ENCODE assay signal across 10 mouse cellular contexts in the genomic region with DNA sequence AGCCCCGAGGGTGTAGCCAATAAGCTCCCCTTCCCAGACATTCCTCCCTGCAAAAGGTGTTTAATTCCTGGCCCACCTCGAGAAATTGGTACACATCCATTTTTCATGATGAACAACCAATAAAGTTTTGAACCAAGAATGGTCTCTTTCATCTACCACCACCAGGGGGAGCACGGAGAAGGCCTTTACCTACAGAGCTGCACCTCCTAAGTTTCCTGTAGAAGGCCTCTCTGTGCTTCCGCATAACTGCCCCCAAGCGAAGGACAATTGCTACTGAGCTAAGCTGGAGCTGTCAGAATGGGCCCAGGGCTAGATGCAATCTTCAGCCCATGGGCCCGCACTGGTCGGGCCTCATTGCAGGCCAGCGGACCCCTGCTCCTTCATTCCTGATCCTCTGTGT. TPM values are rescaled to one million over a fixed set of nuclear protein-coding genes. Genes with fewer than 3 reads are reported as not detected.
DNase-seq lines count a peak whose midpoint lies in the region; ATAC-seq and TF ChIP-seq lines count a peak whose summit lies in the region.
"Had no signal": no experiment of that assay in that cellular context is flagged by ENCODE, and none has a peak within 500 bp of the region (broad histone marks: within the 10 kb centered on the region; RNA-seq: fewer than 3 reads in every experiment).

No protein-coding gene starts in this region.

- no peaks in the 10 kb centered on the region for H3K27me3 ChIP-seq in forebrain, embryonic 11.5 days (ENCODE audit: control insufficient read depth, insufficient read depth, low read length)
- H3K27me3 ChIP-seq in forebrain, embryonic 13.5 days, result no peaks in the 10 kb centered on the region
- no peaks in the 10 kb centered on the region for H3K27me3 ChIP-seq in midbrain, postnatal 0 days (ENCODE audit: insufficient read depth, low read length)
- H3K27me3 ChIP-seq in midbrain, embryonic 13.5 days, result no peaks in the 10 kb centered on the region
- H3K27me3 ChIP-seq in lung, embryonic 16.5 days (ENCODE audit: control insufficient read depth, insufficient read depth, low read depth, low read length), result no peaks in the 10 kb centered on the region
- H3K27me3 ChIP-seq in hindbrain, embryonic 12.5 days, result no peaks in the 10 kb centered on the region
- H3K27me3 ChIP-seq: neural tube, embryonic 13.5 days had no signal

- no peaks in the 10 kb centered on the region for H3K9me3 ChIP-seq in forebrain, embryonic 11.5 days (ENCODE audit: control insufficient read depth, low read length)
- no peaks in the 10 kb centered on the region for H3K9me3 ChIP-seq in forebrain, embryonic 13.5 days (replicated peaks)
- H3K9me3 ChIP-seq in midbrain, postnatal 0 days (ENCODE audit: low read length), result no peaks in the 10 kb centered on the region
- H3K9me3 ChIP-seq in midbrain, embryonic 13.5 days, result no peaks in the 10 kb centered on the region
- H3K9me3 ChIP-seq in lung, embryonic 16.5 days (ENCODE audit: control insufficient read depth, low read length), result no peaks in the 10 kb centered on the region
- H3K9me3 ChIP-seq in hindbrain, embryonic 12.5 days (replicated peaks), result no peaks in the 10 kb centered on the region
- H3K9me3 ChIP-seq: neural tube, embryonic 13.5 days had no signal

- no peaks in the 10 kb centered on the region for H3K36me3 ChIP-seq in forebrain, embryonic 11.5 days (ENCODE audit: control insufficient read depth, insufficient read depth, low read length)
- no peaks in the 10 kb centered on the region for H3K36me3 ChIP-seq in forebrain, embryonic 13.5 days (ENCODE audit: poor library complexity, severe bottlenecking)
- no peaks in the 10 kb centered on the region for H3K36me3 ChIP-seq in midbrain, postnatal 0 days (ENCODE audit: insufficient read depth, low read length)
- H3K36me3 ChIP-seq in midbrain, embryonic 13.5 days, result no peaks in the 10 kb centered on the region
- no peaks in the 10 kb centered on the region for H3K36me3 ChIP-seq in lung, embryonic 16.5 days (ENCODE audit: control insufficient read depth, insufficient read depth, low read length)
- no peaks in the 10 kb centered on the region for H3K36me3 ChIP-seq in hindbrain, embryonic 12.5 days
- H3K36me3 ChIP-seq: neural tube, embryonic 13.5 days had no signal

- H3K9ac ChIP-seq in forebrain, embryonic 11.5 days (ENCODE audit: low read length), result no peak overlapping the region
- H3K9ac ChIP-seq in forebrain, embryonic 13.5 days, result no peak overlapping the region
- no peak overlapping the region for H3K9ac ChIP-seq in midbrain, postnatal 0 days (replicated peaks; ENCODE audit: low read length, poor library complexity, severe bottlenecking)
- H3K9ac ChIP-seq in midbrain, embryonic 13.5 days (replicated peaks), result no peak overlapping the region
- H3K9ac ChIP-seq in lung, embryonic 16.5 days (ENCODE audit: low read length), result no peak overlapping the region
- no peak overlapping the region for H3K9ac ChIP-seq in hindbrain, embryonic 12.5 days
- H3K9ac ChIP-seq: neural tube, embryonic 13.5 days had no signal

- no peak overlapping the region for H3K4me3 ChIP-seq in forebrain, embryonic 11.5 days (ENCODE audit: low read depth, low read length)
- no peak overlapping the region for H3K4me3 ChIP-seq in forebrain, embryonic 13.5 days
- no peak overlapping the region for H3K4me3 ChIP-seq in midbrain, postnatal 0 days (ENCODE audit: low read depth, low read length)
- no peak overlapping the region for H3K4me3 ChIP-seq in midbrain, embryonic 13.5 days (replicated peaks)
- H3K4me3 ChIP-seq in lung, embryonic 16.5 days (ENCODE audit: low read length), result no peak overlapping the region
- no peak overlapping the region for H3K4me3 ChIP-seq in hindbrain, embryonic 12.5 days
- H3K4me3 ChIP-seq: neural tube, embryonic 13.5 days had no signal

- peak; percentile 54 for TF ChIP-seq CTCF in midbrain, postnatal 0 days (IDR thresholded peaks at IDR 0.05)

- H3K27ac ChIP-seq in forebrain, embryonic 11.5 days (ENCODE audit: low read depth, low read length), result no peak overlapping the region
- no peak overlapping the region for H3K27ac ChIP-seq in forebrain, embryonic 13.5 days
- no peak overlapping the region for H3K27ac ChIP-seq in midbrain, postnatal 0 days (ENCODE audit: low read depth, low read length)
- H3K27ac ChIP-seq in midbrain, embryonic 13.5 days, result no peak overlapping the region
- no peak overlapping the region for H3K27ac ChIP-seq in lung, embryonic 16.5 days (ENCODE audit: low read length)
- no peak overlapping the region for H3K27ac ChIP-seq in hindbrain, embryonic 12.5 days
- H3K27ac ChIP-seq: neural tube, embryonic 13.5 days had no signal

- no peak for ATAC-seq in forebrain, embryonic 11.5 days (replicated peaks; ENCODE audit: low FRiP score)
- ATAC-seq in forebrain, embryonic 13.5 days, result no peak
- ATAC-seq in midbrain, postnatal 0 days (ENCODE audit: low FRiP score), result no peak
- ATAC-seq in midbrain, embryonic 13.5 days, result no peak
- 0 out of 2 replicates have a peak, but pooled peaks have one; percentile 23 for ATAC-seq in lung, embryonic 16.5 days (ENCODE audit: low read depth)
- no peak for ATAC-seq in hindbrain, embryonic 12.5 days (ENCODE audit: low FRiP score)

- no peaks in the 10 kb centered on the region for H3K4me1 ChIP-seq in forebrain, embryonic 11.5 days (replicated peaks; ENCODE audit: control insufficient read depth, insufficient read depth, low read length)
- H3K4me1 ChIP-seq in forebrain, embryonic 13.5 days, result no peaks in the 10 kb centered on the region
- no peaks in the 10 kb centered on the region for H3K4me1 ChIP-seq in midbrain, postnatal 0 days (ENCODE audit: insufficient read depth, low read length)
- no peaks in the 10 kb centered on the region for H3K4me1 ChIP-seq in midbrain, embryonic 13.5 days (replicated peaks)
- H3K4me1 ChIP-seq in lung, embryonic 16.5 days (replicated peaks; ENCODE audit: control insufficient read depth, insufficient read depth, low read length), result no peaks in the 10 kb centered on the region
- H3K4me1 ChIP-seq in hindbrain, embryonic 12.5 days, result no peaks in the 10 kb centered on the region
- H3K4me1 ChIP-seq: neural tube, embryonic 13.5 days had no signal

- DNase-seq in forebrain, embryonic 11.5 days (ENCODE audit: low spot score), result peak; percentile 60
- DNase-seq in midbrain, postnatal 0 days (ENCODE audit: low spot score), result no peak
- peak; percentile 55 for DNase-seq in embryo, embryonic 10 days (ENCODE audit: low spot score)
- no peak for DNase-seq in ovary, adult 18-20 months (ENCODE audit: low spot score)

- WGBS in forebrain, embryonic 11.5 days, result 46% methylated on average over 8 of the region's 8 CpGs
- 48% methylated on average over 8 of the region's 8 CpGs for WGBS in forebrain, embryonic 13.5 days
- 48% methylated on average over 8 of the region's 8 CpGs for WGBS in midbrain, postnatal 0 days
- 45% methylated on average over 8 of the region's 8 CpGs for WGBS in midbrain, embryonic 13.5 days
- WGBS in lung, embryonic 16.5 days, result 42% methylated on average over 8 of the region's 8 CpGs
- 45% methylated on average over 8 of the region's 8 CpGs for WGBS in hindbrain, embryonic 12.5 days

- H3K4me2 ChIP-seq in forebrain, embryonic 11.5 days (ENCODE audit: low read depth, low read length, severe bottlenecking), result no peak overlapping the region
- no peak overlapping the region for H3K4me2 ChIP-seq in forebrain, embryonic 13.5 days
- no peak overlapping the region for H3K4me2 ChIP-seq in midbrain, postnatal 0 days (ENCODE audit: low read depth, low read length, poor library complexity, severe bottlenecking)
- no peak overlapping the region for H3K4me2 ChIP-seq in midbrain, embryonic 13.5 days (replicated peaks)
- no peak overlapping the region for H3K4me2 ChIP-seq in lung, embryonic 16.5 days (ENCODE audit: low read depth, low read length)
- no peak overlapping the region for H3K4me2 ChIP-seq in hindbrain, embryonic 12.5 days (replicated peaks)
- H3K4me2 ChIP-seq: neural tube, embryonic 13.5 days had no signal

RNA-seq across cellular contexts. Expression of gene Mat1a, which starts 14.1 kb away (rescaled TPM):
- polyA plus RNA-seq in forebrain, embryonic 11.5 days (2014; fragmentation: Nextera tagmentation; extraction: Ambion mirVana), result not detected in 2 replicates
- not detected in 2 replicates for polyA plus RNA-seq in forebrain, embryonic 13.5 days (2015; fragmentation: Nextera tagmentation; extraction: Ambion mirVana)
- not detected in 2 replicates for total RNA-seq in midbrain, postnatal 0 days (2014; rRNA removed)
- not detected in 2 replicates for polyA plus RNA-seq in midbrain, postnatal 0 days (2015; fragmentation: Nextera tagmentation; extraction: Ambion mirVana)
- polyA plus RNA-seq in midbrain, embryonic 13.5 days (2015; fragmentation: Nextera tagmentation; extraction: Ambion mirVana), result not detected in 2 replicates
- 6.7 and 9.5 TPM in 2 replicates for polyA plus RNA-seq in lung, embryonic 16.5 days (2015; fragmentation: Nextera tagmentation; extraction: Ambion mirVana)
- polyA plus RNA-seq in hindbrain, embryonic 12.5 days (2016; fragmentation: Nextera tagmentation; extraction: Ambion mirVana), result not detected in 2 replicates
- polyA plus RNA-seq: neural tube, embryonic 13.5 days had no signal

RNA-seq across cellular contexts. Expression of gene Dydc1, which starts 18.1 kb away (rescaled TPM):
- polyA plus RNA-seq in forebrain, embryonic 11.5 days (2014; fragmentation: Nextera tagmentation; extraction: Ambion mirVana), result not detected in 2 replicates
- polyA plus RNA-seq in forebrain, embryonic 13.5 days (2015; fragmentation: Nextera tagmentation; extraction: Ambion mirVana), result 0.28 TPM in 1 of 2 replicates, not detected in the other
- 0.33 TPM in 1 of 2 replicates, not detected in the other for total RNA-seq in midbrain, postnatal 0 days (2014; rRNA removed)
- 0.23 TPM in 1 of 2 replicates, not detected in the other for polyA plus RNA-seq in midbrain, postnatal 0 days (2015; fragmentation: Nextera tagmentation; extraction: Ambion mirVana)
- polyA plus RNA-seq in midbrain, embryonic 13.5 days (2015; fragmentation: Nextera tagmentation; extraction: Ambion mirVana), result not detected in 2 replicates
- polyA plus RNA-seq in lung, embryonic 16.5 days (2015; fragmentation: Nextera tagmentation; extraction: Ambion mirVana), result 0.19 and 0.44 TPM in 2 replicates
- 0.22 TPM in 1 of 2 replicates, not detected in the other for polyA plus RNA-seq in hindbrain, embryonic 12.5 days (2016; fragmentation: Nextera tagmentation; extraction: Ambion mirVana)
- polyA plus RNA-seq: heart, embryonic 16.5 days; neural tube, embryonic 13.5 days had no signal

RNA-seq across cellular contexts. Expression of gene Dydc2, which starts 21.8 kb away (rescaled TPM):
- polyA plus RNA-seq in forebrain, embryonic 11.5 days (2014; fragmentation: Nextera tagmentation; extraction: Ambion mirVana), result 0.24 and 0.57 TPM in 2 replicates
- polyA plus RNA-seq in forebrain, embryonic 13.5 days (2015; fragmentation: Nextera tagmentation; extraction: Ambion mirVana), result 0.21 and 0.44 TPM in 2 replicates
- total RNA-seq in midbrain, postnatal 0 days (2014; rRNA removed), result not detected in 2 replicates
- 0.72 and 0.92 TPM in 2 replicates for polyA plus RNA-seq in midbrain, postnatal 0 days (2015; fragmentation: Nextera tagmentation; extraction: Ambion mirVana)
- polyA plus RNA-seq in midbrain, embryonic 13.5 days (2015; fragmentation: Nextera tagmentation; extraction: Ambion mirVana), result 0.40 TPM in 1 of 2 replicates, not detected in the other
- 0.70 and 0.89 TPM in 2 replicates for polyA plus RNA-seq in lung, embryonic 16.5 days (2015; fragmentation: Nextera tagmentation; extraction: Ambion mirVana)
- 0.50 and 0.90 TPM in 2 replicates for polyA plus RNA-seq in hindbrain, embryonic 12.5 days (2016; fragmentation: Nextera tagmentation; extraction: Ambion mirVana)
- polyA plus RNA-seq: neural tube, embryonic 13.5 days had no signal

RNA-seq across cellular contexts. Expression of gene Sftpa1, which starts 40.8 kb away (rescaled TPM):
- polyA plus RNA-seq in forebrain, embryonic 11.5 days (2014; fragmentation: Nextera tagmentation; extraction: Ambion mirVana), result not detected in 2 replicates
- not detected in 2 replicates for polyA plus RNA-seq in forebrain, embryonic 13.5 days (2015; fragmentation: Nextera tagmentation; extraction: Ambion mirVana)
- total RNA-seq in midbrain, postnatal 0 days (2014; rRNA removed), result not detected in 2 replicates
- not detected in 2 replicates for polyA plus RNA-seq in midbrain, postnatal 0 days (2015; fragmentation: Nextera tagmentation; extraction: Ambion mirVana)
- not detected in 2 replicates for polyA plus RNA-seq in midbrain, embryonic 13.5 days (2015; fragmentation: Nextera tagmentation; extraction: Ambion mirVana)
- polyA plus RNA-seq in lung, embryonic 16.5 days (2015; fragmentation: Nextera tagmentation; extraction: Ambion mirVana), result 225 and 310 TPM in 2 replicates
- polyA plus RNA-seq in hindbrain, embryonic 12.5 days (2016; fragmentation: Nextera tagmentation; extraction: Ambion mirVana), result not detected in 2 replicates

Comparison
In these comparisons a context has a peak if more than half of its experiments do, and no peak if none do; other contexts are left out.
1. DNase-seq: peak in forebrain, embryonic 11.5 days (single experiment) and embryo, embryonic 10 days (single experiment); none in midbrain, postnatal 0 days (single experiment) and ovary, adult 18-20 months (single experiment).